Mouse (Mus musculus): ENCODE results near the gene Bace2. TPM values are rescaled to one million over a fixed set of nuclear protein-coding genes. Genes with fewer than 3 reads are reported as not detected.

Gene Bace2
- total RNA-seq (2021): 10 to 100 TPM in 1 of 2 experiments, 1 to 10 TPM in 1; 8.3 to 10.6 TPM
- long read RNA-seq, experiment 1, full-length matches to known transcripts: 5 of 8 reads
- long read RNA-seq, experiment 1, partial matches to known transcripts: 0 of 8 reads
- long read RNA-seq, experiment 1, other reads (novel, unspliced or antisense): 3 of 8 reads
- long read RNA-seq, experiment 2, full-length matches to known transcripts: 3 of 4 reads
- long read RNA-seq, experiment 2, partial matches to known transcripts: 0 of 4 reads
- long read RNA-seq, experiment 2, other reads (novel, unspliced or antisense): 1 of 4 reads

GRCm38 (mm10) chr16:97356499-97357187 lies at the start of gene Bace2:
Gene Bace2 (plus strand): TSS chr16:97356742.
- intact Hi-C loops (cut with DNase I): loop anchor here (10.0 kb wide), 1 partner anchor 58 kb away; no protein-coding TSS in a partner anchor
- peak; percentile 17 to 44 for DNase-seq (ENCODE audit: low spot score in 2 of 2)

- no peak for DNase-seq (ENCODE audit: low spot score in 2 of 2)
- intact Hi-C loops (cut with DNase I): no loop called here
Observed at GRCm38 (mm10) chr16:97307594-97307993, 48.9 kb upstream of the Bace2 start.

GRCm38 (mm10) chr16:97309796-97310569 lies 46.6 kb upstream of the Bace2 start:
- no peak for DNase-seq (ENCODE audit: low spot score in 2 of 2)
- intact Hi-C loops (cut with DNase I): loop anchor here (5.0 to 10.0 kb wide), 4 partner anchors 107 to 467 kb away; partner anchors contain the start of gene Mx1

- intact Hi-C loops (cut with DNase I): loop anchor here (5.0 to 10.0 kb wide), 4 partner anchors 107 to 467 kb away; partner anchors contain the start of gene Mx1
- DNase-seq (ENCODE audit: low spot score in 2 of 2): no peak
Observed at GRCm38 (mm10) chr16:97310570-97310846, 46.0 kb upstream of the Bace2 start.

DNA sequence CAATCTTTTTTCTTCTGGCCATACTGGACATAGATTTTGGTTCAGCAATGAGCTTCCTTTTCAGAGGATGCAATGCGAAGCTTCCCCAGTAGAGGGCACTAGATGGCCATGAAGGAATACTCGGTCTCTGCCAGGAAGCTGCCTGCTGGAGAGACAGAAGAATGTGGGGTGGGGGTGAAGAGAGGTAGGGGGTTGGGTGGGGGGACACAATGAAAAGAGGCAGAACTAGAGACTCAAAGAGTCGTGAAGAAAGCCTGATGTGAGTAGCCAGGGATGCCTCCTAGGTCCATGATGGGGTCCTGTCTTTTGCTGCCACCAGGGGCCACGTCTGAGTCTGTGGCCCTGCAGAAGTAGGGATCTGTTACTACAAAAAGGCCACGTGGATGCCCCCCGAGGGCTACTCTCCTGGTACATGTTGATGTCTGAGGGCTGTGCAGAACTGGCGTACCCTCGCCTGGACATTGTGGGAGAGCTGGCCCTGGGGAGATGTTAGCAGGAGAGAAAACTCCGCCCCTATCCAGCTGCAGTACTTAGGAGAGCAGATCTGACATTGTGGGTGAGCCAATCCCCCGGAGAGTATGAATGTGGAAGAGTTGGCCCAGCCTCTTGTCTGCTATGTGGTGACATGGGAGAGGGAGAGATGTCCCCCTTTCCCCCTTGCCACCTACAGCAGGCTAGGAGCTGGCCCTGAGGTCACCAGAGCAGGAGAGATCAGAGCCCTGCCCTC lies 43.4 kb upstream of the Bace2 start:
- peak; percentile 85 to 94 for DNase-seq (ENCODE audit: low spot score in 2 of 2)
- intact Hi-C loops (cut with DNase I): loop anchor here (5.0 to 10.0 kb wide), 4 partner anchors 104 to 464 kb away; partner anchors contain the start of gene Mx1

DNA sequence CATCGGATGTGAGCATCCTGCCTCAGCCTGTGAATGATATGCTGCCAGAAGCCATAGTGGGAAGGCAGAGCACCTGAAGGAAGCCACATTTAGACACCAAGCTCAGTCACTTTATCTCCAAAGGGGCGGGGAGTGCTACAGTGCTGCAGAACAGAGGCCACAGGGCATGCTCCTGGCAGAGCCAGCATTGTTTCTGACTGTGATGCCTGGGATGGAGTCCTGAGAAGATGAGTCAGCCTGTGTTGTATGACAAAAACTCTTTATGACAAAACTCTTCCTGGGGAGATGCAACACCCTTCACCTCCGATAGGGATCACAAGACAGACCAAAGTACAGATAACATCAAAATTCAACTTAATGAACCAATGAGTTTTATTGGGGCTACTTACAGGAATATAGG lies 35.0 kb upstream of the Bace2 start:
- intact Hi-C loops (cut with DNase I): no loop called here
- DNase-seq (ENCODE audit: low spot score in 2 of 2): no peak

DNA sequence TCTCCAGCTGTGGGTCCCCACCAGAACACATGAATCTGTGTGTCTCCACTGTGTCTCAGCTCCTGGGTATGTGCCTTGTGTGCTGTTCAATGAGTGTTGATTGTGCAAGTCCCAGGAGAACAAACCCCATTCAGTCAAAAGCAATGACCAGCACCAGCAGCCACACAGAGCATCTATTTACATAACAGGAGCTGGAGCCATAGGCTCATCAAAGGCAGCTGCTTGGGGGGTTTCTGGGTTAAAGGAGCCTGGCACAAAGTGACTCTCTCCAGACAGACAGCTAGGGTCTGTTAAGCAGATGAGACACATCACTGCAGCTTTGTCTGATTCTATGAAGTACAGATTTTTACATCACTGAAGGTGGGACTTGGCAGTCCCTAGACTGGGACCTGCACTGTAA lies 33.9 kb upstream of the Bace2 start:
- DNase-seq (ENCODE audit: low spot score in 2 of 2): peak in 1 of 2 experiments; percentile 31
- intact Hi-C loops (cut with DNase I): no loop called here

DNA sequence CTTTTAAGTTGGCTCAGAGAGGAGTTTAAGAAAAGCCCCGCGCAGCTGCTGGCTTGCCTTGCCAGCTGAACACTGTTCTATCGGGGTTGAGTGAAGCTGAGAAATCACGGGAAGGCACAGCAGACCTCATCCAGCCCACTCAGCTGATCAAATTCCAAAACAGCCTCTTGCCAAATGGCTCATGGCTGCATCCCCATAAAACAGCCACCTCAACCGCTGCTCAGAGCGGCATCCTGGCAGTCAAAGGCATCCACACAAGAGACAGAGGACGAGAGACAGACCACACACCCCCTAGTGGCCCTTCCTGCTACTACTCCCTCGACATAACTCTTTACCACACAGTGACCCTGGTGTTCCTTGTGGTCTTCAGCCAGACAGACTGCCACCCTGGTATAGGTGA lies 30.6 kb upstream of the Bace2 start:
- peak; percentile 50 to 84 for DNase-seq (ENCODE audit: low spot score in 2 of 2)
- intact Hi-C loops (cut with DNase I): no loop called here

DNA sequence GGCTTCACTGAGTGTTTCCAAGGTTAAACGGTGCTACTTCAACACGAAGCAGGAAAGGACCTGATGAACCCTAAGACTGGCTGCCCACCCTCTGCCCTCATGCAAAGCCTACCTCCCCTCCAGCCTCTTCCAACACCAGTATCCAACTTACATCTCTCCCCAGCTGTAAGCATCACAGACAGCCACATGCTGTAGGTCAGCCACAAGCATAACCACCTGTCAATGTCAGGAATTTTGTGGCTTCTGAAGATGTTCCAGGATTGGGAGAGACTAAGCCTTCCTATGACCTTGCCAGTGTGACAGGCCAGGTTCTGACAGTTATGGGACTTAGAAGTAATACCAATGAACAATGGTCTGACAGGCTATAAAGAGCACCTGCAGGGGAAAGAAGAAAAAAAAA lies 27.9 kb upstream of the Bace2 start:
- intact Hi-C loops (cut with DNase I): no loop called here
- DNase-seq (ENCODE audit: low spot score in 2 of 2): no peak

GRCm38 (mm10) chr16:97353013-97353412 lies 3.5 kb upstream of the Bace2 start:
- no peak for DNase-seq (ENCODE audit: low spot score in 2 of 2)
- intact Hi-C loops (cut with DNase I): loop anchor here (10.0 kb wide), 1 partner anchor 62 kb away; no protein-coding TSS in a partner anchor

- intact Hi-C loops (cut with DNase I): loop anchor here (10.0 kb wide), 1 partner anchor 60 kb away; no protein-coding TSS in a partner anchor
- no peak for DNase-seq (ENCODE audit: low spot score in 2 of 2)
Observed at GRCm38 (mm10) chr16:97354632-97355031, 1.9 kb upstream of the Bace2 start.

DNA sequence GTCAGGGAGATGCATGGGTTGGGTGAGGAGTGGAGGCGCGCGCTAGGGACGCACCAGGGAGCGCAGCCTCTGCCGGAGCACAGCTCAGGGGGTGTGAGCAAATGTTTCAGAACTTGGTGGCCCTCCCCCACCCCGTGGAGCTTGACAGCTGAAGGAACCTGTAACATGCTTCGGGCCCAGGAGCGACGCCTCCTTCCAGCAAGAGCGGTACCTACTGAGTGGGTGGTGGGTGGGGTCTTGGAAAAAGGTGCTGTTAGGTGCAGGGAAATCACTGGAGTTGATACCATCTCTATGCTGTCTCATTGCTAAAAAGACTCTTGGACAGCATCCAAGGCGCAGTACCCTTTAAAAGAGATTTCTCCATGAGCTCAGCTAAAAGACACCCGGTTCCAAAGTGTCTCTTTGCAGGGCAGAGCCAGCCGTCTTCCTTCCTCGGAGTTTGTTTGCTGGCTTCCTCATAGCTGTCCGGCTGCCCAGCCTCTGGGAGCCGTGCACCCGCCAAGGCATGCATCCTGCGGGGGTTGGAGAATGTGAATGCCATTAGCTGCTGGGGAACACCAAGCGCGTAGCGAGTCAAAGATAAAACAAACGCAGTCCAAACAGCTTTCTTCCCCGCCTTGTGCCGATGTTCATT lies 763 bp downstream of the Bace2 start:
- DNase-seq (ENCODE audit: low spot score in 2 of 2): peak; percentile 36 to 49
- intact Hi-C loops (cut with DNase I): loop anchor here (10.0 kb wide), 1 partner anchor 57 kb away; no protein-coding TSS in a partner anchor

DNA sequence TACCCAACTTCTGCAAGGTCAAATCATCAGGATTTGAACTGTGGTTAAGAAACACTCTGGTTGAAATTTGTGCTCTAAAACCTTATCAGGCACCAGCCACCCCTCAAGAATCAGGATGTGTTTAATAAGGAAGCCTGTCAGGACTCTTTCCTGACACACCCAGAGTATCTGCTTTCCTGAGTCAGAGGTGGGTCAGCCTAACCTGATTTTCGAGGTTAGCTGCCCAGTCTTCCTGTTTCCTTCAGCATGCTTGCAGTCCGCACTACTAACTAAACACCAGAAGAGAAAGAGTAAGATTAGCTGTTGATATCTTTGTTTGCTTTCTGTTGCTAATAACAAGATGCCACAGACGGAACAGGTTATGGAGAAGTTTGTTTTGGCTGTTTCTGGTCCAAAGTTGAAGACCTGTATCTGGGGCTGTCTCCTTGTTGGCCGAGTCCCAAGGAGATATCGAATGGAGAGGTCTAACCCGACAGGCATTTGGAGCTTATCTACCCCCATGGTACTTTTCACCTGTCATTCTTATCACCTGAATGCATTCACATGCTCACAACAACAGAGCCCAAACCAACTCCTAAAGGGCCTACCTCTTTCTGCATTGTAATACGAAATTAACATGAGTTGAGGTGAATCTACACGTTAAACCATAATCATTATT lies 5.8 kb downstream of the Bace2 start:
- DNase-seq (ENCODE audit: low spot score in 2 of 2): no peak
- intact Hi-C loops (cut with DNase I): no loop called here

GRCm38 (mm10) chr16:97366141-97366540 lies 9.6 kb downstream of the Bace2 start:
- no peak for DNase-seq (ENCODE audit: low spot score in 2 of 2)
- intact Hi-C loops (cut with DNase I): no loop called here

- DNase-seq (ENCODE audit: low spot score in 2 of 2): no peak
- intact Hi-C loops (cut with DNase I): no loop called here
Observed at GRCm38 (mm10) chr16:97370258-97370657, 13.7 kb downstream of the Bace2 start.

DNA sequence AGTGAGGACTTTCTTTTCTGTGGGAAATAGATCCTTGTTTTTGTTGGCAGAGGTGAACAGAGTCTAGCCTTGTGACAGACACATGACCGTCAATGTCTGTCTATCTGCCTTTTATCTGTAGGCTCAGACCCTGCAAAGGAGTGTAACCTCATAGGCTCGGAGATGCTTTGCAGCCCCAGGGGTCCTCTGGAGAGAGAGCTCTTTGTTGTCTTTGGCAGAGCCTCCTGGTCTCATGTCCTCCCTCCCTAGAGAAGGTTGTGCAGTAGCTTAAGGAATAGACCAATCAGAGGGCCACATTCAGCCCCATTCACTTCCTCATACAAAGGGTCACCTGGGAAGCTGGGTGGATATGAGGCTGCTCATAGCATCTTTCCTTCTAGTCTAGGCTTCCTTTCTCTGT lies 31.4 kb downstream of the Bace2 start:
- intact Hi-C loops (cut with DNase I): no loop called here
- no peak for DNase-seq (ENCODE audit: low spot score in 2 of 2)

GRCm38 (mm10) chr16:97391289-97391688 lies 34.7 kb downstream of the Bace2 start:
- intact Hi-C loops (cut with DNase I): no loop called here
- no peak for DNase-seq (ENCODE audit: low spot score in 2 of 2)

GRCm38 (mm10) chr16:97391701-97392384 lies 35.3 kb downstream of the Bace2 start:
- DNase-seq (ENCODE audit: low spot score in 2 of 2): no peak
- intact Hi-C loops (cut with DNase I): no loop called here
